Mouse (Mus musculus) ES-Bruce4 (cell line): Measurements from ENCODE around the gene Nell2. TPM values are rescaled to one million over a fixed set of nuclear protein-coding genes. Genes with fewer than 3 reads are reported as not detected.

ENCODE experiments used
- H3K27ac ChIP-seq: 2 replicates; pipeline ENCODE4 v1.5.1; 2012; ENCODE audit warnings: low read length, inconsistent platforms; ENCODE audit not compliant: insufficient read depth
- H3K27me3 ChIP-seq: 2 replicates; pipeline ENCODE4 v1.6.1; 2012; ENCODE audit warnings: mild to moderate bottlenecking, low read length, inconsistent platforms; ENCODE audit not compliant: control insufficient read depth, poor library complexity, insufficient read depth, severe bottlenecking
- H3K36me3 ChIP-seq: 2 replicates; pipeline ENCODE4 v1.6.1; 2012; ENCODE audit warnings: inconsistent platforms, mild to moderate bottlenecking, low read length, moderate library complexity; ENCODE audit not compliant: control insufficient read depth, poor library complexity, insufficient read depth, severe bottlenecking
- H3K4me1 ChIP-seq: one replicate; pipeline ENCODE4 v1.8.1; 2011; ENCODE audit warnings: low read length; ENCODE audit not compliant: control insufficient read depth, insufficient read depth
- H3K4me3 ChIP-seq: 2 replicates; pipeline ENCODE4 v1.5.1; 2011; ENCODE audit warnings: low read depth, mild to moderate bottlenecking, low read length
- H3K9ac ChIP-seq: 2 replicates; pipeline ENCODE4 v1.6.1; 2012; ENCODE audit warnings: low read depth, mild to moderate bottlenecking, inconsistent platforms; ENCODE audit not compliant: poor library complexity, severe bottlenecking
- H3K9me3 ChIP-seq: replicated peaks from 2 replicates; pipeline ENCODE4 v1.6.1; 2012; ENCODE audit warnings: mild to moderate bottlenecking, low read length, inconsistent platforms; ENCODE audit not compliant: control insufficient read depth, poor library complexity, insufficient read depth, severe bottlenecking
- CTCF ChIP-seq: IDR thresholded peaks from one replicate; pipeline ENCODE4 v1.8.1; 2011; ENCODE audit warnings: low read depth, low read length
- EP300 ChIP-seq: IDR thresholded peaks from 2 replicates; pipeline ENCODE4 v1.6.1; 2011; ENCODE audit warnings: low read depth, low read length; ENCODE audit not compliant: insufficient read depth
- POLR2A ChIP-seq: IDR thresholded peaks from one replicate; pipeline ENCODE4 v1.8.1; 2011; ENCODE audit warnings: low read length; ENCODE audit not compliant: insufficient read depth
- polyA plus RNA-seq: library from polyadenylated mRNA; stranded (reverse); fragments of >200 nt; gene quantifications from 2 replicates; pipeline ENCODE4 v1.2.4, GENCODE M21; 2011; ENCODE audit warnings: low read depth; ENCODE audit not compliant: missing spikeins, insufficient read depth, insufficient read length

Gene Nell2
- polyA plus RNA-seq, 1 experiment: 0.31 TPM

- Histone ChIP-seq H3K27me3 (no peaks in the 10 kb centered on the region), H3K9me3 (no peaks in the 10 kb centered on the region), H3K4me1 (no peaks in the 10 kb centered on the region), H3K4me3 (no peak overlapping the region), H3K36me3 (no peaks in the 10 kb centered on the region), H3K9ac (no peak overlapping the region), H3K27ac (no peak overlapping the region)
- TF ChIP-seq CTCF (no peak), POLR2A (no peak), EP300 (no peak)
These were observed 68.3 kb downstream of the Nell2 start for GRCm38 (mm10) chr15:95460041-95460566.

GRCm38 (mm10) chr15:95444586-95444985 lies 83.8 kb downstream of the Nell2 start:
- TF ChIP-seq EP300 (no peak), POLR2A (no peak), CTCF (no peak)
- Histone ChIP-seq H3K9ac (no peak overlapping the region), H3K27ac (no peak overlapping the region), H3K36me3 (no peaks in the 10 kb centered on the region), H3K4me1 (no peaks in the 10 kb centered on the region), H3K9me3 (no peaks in the 10 kb centered on the region), H3K27me3 (no peaks in the 10 kb centered on the region), H3K4me3 (no peak overlapping the region)

GRCm38 (mm10) chr15:95437740-95438139 lies 90.6 kb downstream of the Nell2 start:
- H3K36me3 ChIP-seq: no peaks in the 10 kb centered on the region
- TF ChIP-seq CTCF (no peak), POLR2A (no peak), EP300 (no peak)
- H3K9me3 ChIP-seq: no peaks in the 10 kb centered on the region
- no peaks in the 10 kb centered on the region for H3K4me1 ChIP-seq
- H3K9ac ChIP-seq: no peak overlapping the region
- H3K27me3 ChIP-seq: no peaks in the 10 kb centered on the region
- no peak overlapping the region for H3K27ac ChIP-seq
- no peak overlapping the region for H3K4me3 ChIP-seq

DNA sequence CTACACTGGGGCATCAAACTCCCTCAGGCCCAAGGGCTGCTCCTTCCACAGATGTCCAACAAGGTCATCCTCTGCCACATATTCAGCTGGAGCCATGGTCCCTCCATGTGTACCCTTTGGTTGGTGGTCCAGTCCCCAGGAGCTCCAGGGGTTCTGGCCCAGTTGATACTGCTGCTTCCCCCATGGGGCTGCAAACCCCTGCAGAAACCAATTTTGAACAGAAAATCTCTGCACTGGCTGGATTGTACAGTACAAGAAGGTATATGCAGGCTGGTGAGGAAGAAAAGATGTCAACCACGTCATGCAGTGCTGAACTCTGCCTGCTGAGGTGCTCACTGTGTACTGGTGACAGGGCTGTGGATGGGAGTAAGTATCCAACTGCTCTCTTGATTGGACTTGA lies 92.1 kb downstream of the Nell2 start:
- Histone ChIP-seq H3K9me3 (no peaks in the 10 kb centered on the region), H3K36me3 (no peaks in the 10 kb centered on the region), H3K4me3 (no peak overlapping the region)

DNA sequence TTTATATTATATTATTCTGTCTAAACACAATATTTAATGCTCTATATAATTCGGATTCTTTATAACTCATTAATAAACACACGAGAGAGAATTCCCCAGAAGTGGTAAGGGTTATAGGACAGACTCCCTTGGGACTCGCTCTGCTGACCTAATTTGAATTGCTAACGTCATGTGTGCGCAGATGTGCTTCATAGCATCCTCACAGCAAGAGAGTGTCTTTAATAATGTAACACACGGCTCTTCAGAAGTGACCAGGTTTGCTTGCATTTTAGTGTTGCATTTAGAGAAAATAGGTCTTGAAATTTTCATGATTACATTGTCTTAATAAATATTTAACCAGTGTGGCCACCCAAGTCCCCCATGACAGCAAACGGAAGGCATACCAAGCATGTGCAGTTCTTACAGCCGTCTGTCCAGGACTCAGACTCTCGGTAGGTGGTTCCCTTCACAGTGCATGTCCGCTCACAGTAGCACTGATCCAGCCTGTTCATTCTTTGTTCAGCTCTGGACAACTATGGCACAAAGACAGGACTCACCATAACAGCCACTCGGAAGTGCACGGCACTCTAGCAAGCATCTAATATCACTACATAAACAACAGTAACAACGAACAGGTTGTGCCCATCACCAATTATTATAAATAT lies 97.1 kb downstream of the Nell2 start:
- H3K27me3 ChIP-seq: no peaks in the 10 kb centered on the region
- no peak overlapping the region for H3K4me3 ChIP-seq
- no peaks in the 10 kb centered on the region for H3K9me3 ChIP-seq
- no peaks in the 10 kb centered on the region for H3K36me3 ChIP-seq
- no peak for TF ChIP-seq POLR2A
- no peak for TF ChIP-seq CTCF
- TF ChIP-seq EP300: no peak
- H3K27ac ChIP-seq: no peak overlapping the region
- H3K9ac ChIP-seq: no peak overlapping the region
- H3K4me1 ChIP-seq: no peaks in the 10 kb centered on the region

More for the DNA sequence above, 92.1 kb downstream of the Nell2 start:
- Histone ChIP-seq H3K27me3 (no peaks in the 10 kb centered on the region), H3K4me1 (no peaks in the 10 kb centered on the region), H3K27ac (no peak overlapping the region), H3K9ac (no peak overlapping the region)
- no peak for TF ChIP-seq CTCF

DNA sequence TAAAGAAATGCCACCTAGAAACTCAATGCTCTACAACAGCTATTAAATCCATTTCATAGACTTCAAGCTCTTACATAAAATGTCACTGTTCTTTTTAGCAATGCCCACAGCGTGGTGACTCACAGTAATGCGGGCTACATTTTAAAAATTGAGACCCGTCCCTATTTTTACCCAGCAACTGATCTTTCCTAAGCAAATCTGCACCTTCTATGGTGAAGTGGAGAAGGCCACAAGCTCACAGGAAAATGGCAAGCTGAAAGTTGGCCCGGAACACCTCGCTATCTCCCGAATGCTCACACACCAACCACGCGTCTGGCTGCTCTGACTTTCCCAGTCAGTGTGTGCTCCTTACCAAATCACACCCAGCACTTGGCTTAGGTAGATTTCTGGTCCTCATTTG lies 98.4 kb downstream of the Nell2 start:
- Histone ChIP-seq H3K36me3 (no peaks in the 10 kb centered on the region), H3K9me3 (no peaks in the 10 kb centered on the region), H3K27me3 (no peaks in the 10 kb centered on the region), H3K27ac (no peak overlapping the region), H3K4me3 (no peak overlapping the region), H3K4me1 (no peaks in the 10 kb centered on the region), H3K9ac (no peak overlapping the region)
- no peak for TF ChIP-seq POLR2A
- TF ChIP-seq EP300: no peak
- TF ChIP-seq CTCF: no peak
